Mouse (Mus musculus): ENCODE data around the gene Slc39a7. TPM values are rescaled to one million over a fixed set of nuclear protein-coding genes. Genes with fewer than 3 reads are reported as not detected.

The Slc39a7 gene
- polyA plus RNA-seq, 1 experiment: 207 TPM

DNA sequence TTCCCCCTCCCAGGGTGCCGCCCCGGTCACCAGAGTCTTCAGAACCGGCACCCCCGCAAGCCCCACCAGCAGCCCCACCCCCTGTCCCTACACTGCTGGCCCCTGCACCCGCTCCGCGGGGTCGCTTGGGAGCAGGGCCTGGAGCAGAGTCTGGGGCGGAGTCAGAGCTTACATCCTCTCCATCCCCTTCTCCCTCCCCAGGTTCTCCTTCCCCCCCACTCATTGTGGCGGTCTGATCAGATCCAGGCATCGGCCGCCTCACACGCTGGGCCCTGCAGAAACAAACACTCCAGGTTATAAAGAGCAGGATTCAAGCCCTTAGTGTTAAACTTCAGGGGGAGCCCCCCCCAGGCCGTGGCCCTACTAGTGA, 9.1 kb downstream of the Slc39a7 start:
- no peak overlapping the region for H3ac ChIP-seq (ENCODE audit: control insufficient read depth, insufficient read length)
- H3K4me2 ChIP-seq (ENCODE audit: low read depth): no peak overlapping the region
- TF ChIP-seq TCF12 (IDR thresholded peaks at IDR 0.05; ENCODE audit: insufficient read depth, poor library complexity, severe bottlenecking) (no peak), MAX (IDR thresholded peaks at IDR 0.05; ENCODE audit: low read depth) (no peak), CEBPB (IDR thresholded peaks at IDR 0.05; ENCODE audit: insufficient read depth, poor library complexity, severe bottlenecking) (no peak), USF1 (IDR thresholded peaks at IDR 0.05; ENCODE audit: low read depth) (no peak), E2F4 (IDR thresholded peaks at IDR 0.05; ENCODE audit: insufficient read depth) (no peak), REST (IDR thresholded peaks at IDR 0.05; ENCODE audit: insufficient read depth, insufficient read length) (no peak), POLR2A (IDR thresholded peaks at IDR 0.05; ENCODE audit: insufficient read length, low read depth) (no peak), MYOD1 (IDR thresholded peaks at IDR 0.05; ENCODE audit: control insufficient read depth in 1 of 3, insufficient read length in 2 of 3, low read depth in 2 of 3) (no peak), TCF3 (IDR thresholded peaks at IDR 0.05; ENCODE audit: insufficient read length, low read depth) (no peak), MYOG (IDR thresholded peaks at IDR 0.05; ENCODE audit: control insufficient read depth in 1 of 3, insufficient read depth in 1 of 3, insufficient read length in 2 of 3, low read depth in 2 of 3) (no peak), POLR2AphosphoS2 (IDR thresholded peaks at IDR 0.05; ENCODE audit: insufficient read length, low read depth) (no peak), SRF (IDR thresholded peaks at IDR 0.05; ENCODE audit: control insufficient read depth, insufficient read length, low read depth) (no peak)
- no peaks in the 10 kb centered on the region for H3K36me3 ChIP-seq (ENCODE audit: control insufficient read depth, insufficient read depth)
- H3K4me3 ChIP-seq: no peak overlapping the region
- H3K79me2 ChIP-seq (ENCODE audit: control insufficient read depth, insufficient read depth): no peaks in the 10 kb centered on the region
- H3K27me3 ChIP-seq (ENCODE audit: control insufficient read depth, insufficient read depth, insufficient read length): no peaks in the 10 kb centered on the region

DNA sequence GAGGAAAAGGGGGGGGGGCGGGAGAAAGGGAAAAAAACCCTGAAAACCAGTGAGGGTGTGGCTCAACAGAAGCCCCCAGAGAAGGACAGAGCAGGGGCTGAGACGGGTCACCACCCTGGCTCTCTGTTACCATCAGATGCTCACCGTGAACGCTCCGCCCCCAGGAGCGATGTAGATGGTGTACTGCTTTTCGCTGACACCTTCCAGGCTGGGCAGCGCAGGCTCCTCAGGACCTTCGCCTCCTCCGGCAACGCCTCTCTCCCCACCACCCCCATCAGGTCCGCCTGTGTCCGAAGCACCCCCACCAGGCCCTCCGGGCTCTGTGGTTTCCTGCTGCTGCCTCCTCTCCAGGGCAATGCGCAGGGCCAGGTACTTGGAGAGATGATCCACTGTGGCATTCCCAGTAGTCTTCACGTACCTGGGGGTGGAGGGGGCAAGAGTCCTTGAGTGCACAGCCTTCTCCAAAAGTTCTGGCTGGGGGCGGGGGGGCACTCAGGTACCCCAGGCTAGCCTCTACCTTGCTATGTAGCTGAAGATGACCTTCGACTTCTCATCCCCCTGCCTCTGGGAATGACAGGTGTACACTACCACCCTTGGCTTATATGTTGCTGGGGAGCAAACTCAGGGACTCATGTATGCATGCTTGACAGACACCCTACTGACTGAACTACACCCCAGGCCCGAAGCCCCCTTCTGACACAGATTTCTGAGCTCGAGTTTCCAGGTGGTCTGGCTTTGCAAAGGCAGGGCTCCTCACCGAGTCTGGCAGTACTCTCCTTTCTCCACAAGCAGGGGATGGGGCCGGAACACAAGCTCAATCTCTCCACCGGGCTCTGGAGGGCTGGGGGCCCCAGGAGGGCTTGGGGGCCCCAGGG, 9.7 kb downstream of the Slc39a7 start:
- Histone ChIP-seq H3K4me3 (no peak overlapping the region), H3K36me3 (ENCODE audit: control insufficient read depth, insufficient read depth) (no peaks in the 10 kb centered on the region), H3ac (ENCODE audit: control insufficient read depth, insufficient read length) (no peak overlapping the region), H3K4me2 (ENCODE audit: low read depth) (no peak overlapping the region), H3K79me2 (ENCODE audit: control insufficient read depth, insufficient read depth) (no peaks in the 10 kb centered on the region), H3K27me3 (ENCODE audit: control insufficient read depth, insufficient read depth, insufficient read length) (no peaks in the 10 kb centered on the region)
- TF ChIP-seq SRF (IDR thresholded peaks at IDR 0.05; ENCODE audit: control insufficient read depth, insufficient read length, low read depth) (no peak), MYOG (IDR thresholded peaks at IDR 0.05; ENCODE audit: control insufficient read depth in 1 of 3, insufficient read depth in 1 of 3, insufficient read length in 2 of 3, low read depth in 2 of 3) (no peak)

DNA sequence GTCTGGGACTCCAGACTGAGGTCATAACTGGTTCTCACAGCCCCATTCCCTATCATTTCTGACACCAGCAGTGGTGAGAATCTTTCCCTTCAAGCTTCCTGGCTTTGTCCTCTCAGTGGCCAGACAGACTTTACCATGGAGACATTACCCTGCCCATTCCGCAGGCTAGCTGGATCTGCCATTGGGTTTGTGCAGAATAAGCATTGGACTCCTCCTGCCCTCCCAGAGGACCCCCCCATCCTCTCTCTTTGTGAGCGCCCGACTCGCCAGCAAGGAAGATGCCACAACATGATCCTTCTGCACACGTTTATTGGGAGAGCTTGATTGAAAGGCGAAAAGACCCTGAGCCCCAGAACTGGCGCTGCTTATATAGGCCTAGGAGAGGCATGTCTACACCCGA, 18.0 kb downstream of the Slc39a7 start:
- no peak for TF ChIP-seq E2F4 (IDR thresholded peaks at IDR 0.05; ENCODE audit: insufficient read depth)
- TF ChIP-seq USF1 (IDR thresholded peaks at IDR 0.05; ENCODE audit: low read depth): no peak
- Histone ChIP-seq H3ac (ENCODE audit: control insufficient read depth, insufficient read length) (no peak overlapping the region), H3K79me2 (ENCODE audit: control insufficient read depth, insufficient read depth) (no peaks in the 10 kb centered on the region), H3K4me3 (no peak overlapping the region), H3K36me3 (ENCODE audit: control insufficient read depth, insufficient read depth) (no peaks in the 10 kb centered on the region), H3K27me3 (ENCODE audit: control insufficient read depth, insufficient read depth, insufficient read length) (no peaks in the 10 kb centered on the region), H3K4me2 (ENCODE audit: low read depth) (no peak overlapping the region)

DNA sequence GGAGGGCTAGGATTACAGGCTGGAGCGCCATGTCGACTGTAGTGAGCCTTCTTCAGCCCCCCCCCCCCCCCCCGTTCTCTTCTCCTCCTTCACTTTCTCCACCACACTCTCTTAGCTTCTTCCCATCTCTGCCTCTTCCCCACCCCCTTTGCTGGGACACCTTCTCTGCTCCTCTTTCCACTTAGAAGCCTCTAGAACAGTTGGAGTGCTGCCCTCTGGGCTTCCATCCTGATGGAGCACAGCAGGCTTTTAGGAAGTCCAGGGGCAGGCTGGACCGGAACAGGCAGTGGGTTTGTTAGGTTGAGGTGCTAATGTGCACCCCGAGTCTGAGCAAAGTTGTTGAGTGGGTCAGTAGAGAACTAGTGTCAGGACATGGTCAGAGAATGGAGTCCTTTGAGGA, 21.3 kb downstream of the Slc39a7 start:
- no peak overlapping the region for H3K4me3 ChIP-seq
- no peaks in the 10 kb centered on the region for H3K79me2 ChIP-seq (ENCODE audit: control insufficient read depth, insufficient read depth)
- no peak overlapping the region for H3ac ChIP-seq (ENCODE audit: control insufficient read depth, insufficient read length)
- H3K27me3 ChIP-seq (ENCODE audit: control insufficient read depth, insufficient read depth, insufficient read length): peaks cover 6% of the 10 kb centered on the region
- no peaks in the 10 kb centered on the region for H3K36me3 ChIP-seq (ENCODE audit: control insufficient read depth, insufficient read depth)
- no peak overlapping the region for H3K4me2 ChIP-seq (ENCODE audit: low read depth)
- TF ChIP-seq POLR2A (IDR thresholded peaks at IDR 0.05; ENCODE audit: insufficient read length, low read depth) (no peak), MYOD1 (IDR thresholded peaks at IDR 0.05; ENCODE audit: control insufficient read depth in 1 of 3, insufficient read length in 2 of 3, low read depth in 2 of 3) (no peak), POLR2AphosphoS2 (IDR thresholded peaks at IDR 0.05; ENCODE audit: insufficient read length, low read depth) (no peak), CEBPB (IDR thresholded peaks at IDR 0.05; ENCODE audit: insufficient read depth, poor library complexity, severe bottlenecking) (no peak), SRF (IDR thresholded peaks at IDR 0.05; ENCODE audit: control insufficient read depth, insufficient read length, low read depth) (no peak), TCF3 (IDR thresholded peaks at IDR 0.05; ENCODE audit: insufficient read length, low read depth) (no peak), USF1 (IDR thresholded peaks at IDR 0.05; ENCODE audit: low read depth) (no peak), TCF12 (IDR thresholded peaks at IDR 0.05; ENCODE audit: insufficient read depth, poor library complexity, severe bottlenecking) (no peak), REST (IDR thresholded peaks at IDR 0.05; ENCODE audit: insufficient read depth, insufficient read length) (no peak), MAX (IDR thresholded peaks at IDR 0.05; ENCODE audit: low read depth) (no peak), MYOG (IDR thresholded peaks at IDR 0.05; ENCODE audit: control insufficient read depth in 1 of 3, insufficient read depth in 1 of 3, insufficient read length in 2 of 3, low read depth in 2 of 3) (no peak), E2F4 (IDR thresholded peaks at IDR 0.05; ENCODE audit: insufficient read depth) (no peak)

DNA sequence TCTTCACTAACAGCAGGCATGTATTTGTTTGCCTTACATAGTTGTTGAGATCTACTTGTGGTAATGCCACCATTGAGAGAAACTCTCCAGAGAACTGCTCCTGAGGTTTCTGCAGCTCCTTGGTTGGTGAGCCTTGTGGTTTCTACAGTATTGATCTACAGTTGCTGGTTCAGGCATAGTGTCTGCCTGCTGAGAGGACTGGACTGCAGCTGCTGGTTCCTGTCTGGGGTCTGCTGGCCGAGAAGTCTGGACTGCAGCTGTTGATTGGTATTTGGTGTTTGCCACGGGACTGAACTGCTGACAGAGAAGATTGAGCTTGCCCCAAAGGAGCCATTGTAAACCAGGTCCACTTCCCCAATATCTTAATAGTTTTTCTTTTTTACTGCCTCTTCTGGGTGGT, 24.9 kb downstream of the Slc39a7 start:
- Histone ChIP-seq H3K36me3 (ENCODE audit: control insufficient read depth, insufficient read depth) (no peaks in the 10 kb centered on the region), H3K4me2 (ENCODE audit: low read depth) (no peak overlapping the region), H3K27me3 (ENCODE audit: control insufficient read depth, insufficient read depth, insufficient read length) (peaks cover 6% of the 10 kb centered on the region), H3ac (ENCODE audit: control insufficient read depth, insufficient read length) (no peak overlapping the region), H3K4me3 (no peak overlapping the region), H3K79me2 (ENCODE audit: control insufficient read depth, insufficient read depth) (no peaks in the 10 kb centered on the region)
- TF ChIP-seq MYOD1 (IDR thresholded peaks at IDR 0.05; ENCODE audit: control insufficient read depth in 1 of 3, insufficient read length in 2 of 3, low read depth in 2 of 3) (peak in 2 of 3 experiments; percentile 16 to 52), MYOG (IDR thresholded peaks at IDR 0.05; ENCODE audit: control insufficient read depth in 1 of 3, insufficient read depth in 1 of 3, insufficient read length in 2 of 3, low read depth in 2 of 3) (no peak)
